Mouse (Mus musculus): ENCODE data around the gene Alcam.

DNA sequence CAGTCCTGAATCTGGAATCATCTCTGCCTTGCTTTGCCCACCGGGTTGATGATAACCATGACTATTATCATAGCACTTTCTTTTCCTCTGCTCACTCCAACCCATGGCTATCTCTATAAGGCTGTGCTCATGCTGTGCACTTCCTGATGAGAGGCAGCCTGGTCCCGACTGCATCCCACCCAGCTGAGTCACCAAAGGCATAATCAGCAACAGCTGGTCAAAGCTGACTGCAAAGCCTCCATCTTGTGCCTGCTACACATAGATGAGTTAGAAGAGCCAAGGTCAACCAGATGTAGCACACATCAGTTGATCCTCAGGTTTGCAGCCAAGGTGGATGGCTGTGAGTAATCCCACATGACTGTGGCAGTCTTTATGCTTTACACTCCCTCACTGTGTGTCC lies 48.6 kb downstream of the Alcam start:
- TF ChIP-seq POLR2A (IDR thresholded peaks at IDR 0.05; ENCODE audit: extremely low read depth, insufficient read depth, low read length) (no peak), CTCF (IDR thresholded peaks at IDR 0.05; ENCODE audit: low read depth, low read length) (no peak)

Measured in liver, adult 2 months (tissue).